9 mouse cellular contexts compared by ENCODE assay signal in genomic region chr5:135404623-135405022, GRCm38 (mm10). TPM values are rescaled to one million over a fixed set of nuclear protein-coding genes. Genes with fewer than 3 reads are reported as not detected.
DNase-seq lines count a peak whose midpoint lies in the region; ATAC-seq and TF ChIP-seq lines count a peak whose summit lies in the region.
"Had no signal": no experiment of that assay in that cellular context is flagged by ENCODE, and none has a peak within 500 bp of the region (broad histone marks: within the 10 kb centered on the region; RNA-seq: fewer than 3 reads in every experiment).

No protein-coding gene starts in this region.

- no peaks in the 10 kb centered on the region for H3K27me3 ChIP-seq in testis, adult 2 months (ENCODE audit: control insufficient read depth, insufficient read depth, low read length)
- H3K27me3 ChIP-seq in neural tube, embryonic 15.5 days (replicated peaks) = no peaks in the 10 kb centered on the region

- no peak for TF ChIP-seq CTCF in testis, adult 2 months (IDR thresholded peaks at IDR 0.05; ENCODE audit: control insufficient read depth, insufficient read depth, insufficient replicate concordance, low read depth, low read length)

- H3K4me2 ChIP-seq in neural tube, embryonic 15.5 days = peak overlapping the region; percentile 47

- H3K36me3 ChIP-seq in testis, adult 2 months (ENCODE audit: control insufficient read depth, insufficient read depth, low read length) = peaks cover 1% of the 10 kb centered on the region
- peaks cover 9% of the 10 kb centered on the region for H3K36me3 ChIP-seq in neural tube, embryonic 15.5 days

- peaks cover 2% of the 10 kb centered on the region; the same call in 1 of the 2 replicates for H3K4me1 ChIP-seq in testis, adult 2 months (ENCODE audit: control insufficient read depth, insufficient read depth, low read length)
- H3K4me1 ChIP-seq in neural tube, embryonic 15.5 days = peaks cover 7% of the 10 kb centered on the region

- 0 out of 2 replicates have a peak overlapping the region, but pooled peaks have one; percentile 20 for H3K9ac ChIP-seq in neural tube, embryonic 15.5 days (replicated peaks)

- no peak for DNase-seq in testis, postnatal 10 days (ENCODE audit: low spot score)
- DNase-seq in frontal cortex, postnatal 36 days (ENCODE audit: low spot score in 2 of 2) = peak; percentile 64 to 71
- DNase-seq in left cerebral cortex, postnatal 10 days (ENCODE audit: extremely low spot score in 1 of 2, low spot score in 2 of 2) = peak; percentile 72 to 76
- DNase-seq in gastrocnemius, adult 18-20 months (ENCODE audit: low spot score) = no peak
- DNase-seq in spleen, postnatal 36 days (ENCODE audit: low spot score in 2 of 2) = no peak
- no peak for DNase-seq in adrenal gland, adult (ENCODE audit: inconsistent age in 2 of 2, low spot score in 1 of 2)

- TF ChIP-seq POLR2A in testis, adult 2 months (IDR thresholded peaks at IDR 0.05; ENCODE audit: control insufficient read depth, low read depth, low read length) = peak; percentile 92

- H3K27ac ChIP-seq in testis, adult 2 months (ENCODE audit: control insufficient read depth, insufficient read depth, low read depth, low read length) = peak overlapping the region; percentile 69
- H3K27ac ChIP-seq in neural tube, embryonic 15.5 days (replicated peaks) = no peak overlapping the region

- H3K9me3 ChIP-seq in neural tube, embryonic 15.5 days (replicated peaks) = no peaks in the 10 kb centered on the region

- intact Hi-C loops in left cerebral cortex, postnatal 10 days (cut with DNase I) = loop anchor here (5.0 kb wide), 2 partner anchors 208 to 358 kb away; no protein-coding TSS in a partner anchor

- H3K4me3 ChIP-seq in testis, adult 2 months (ENCODE audit: control insufficient read depth, low read depth, low read length) = peak overlapping the region; percentile 80
- H3K4me3 ChIP-seq in neural tube, embryonic 15.5 days (replicated peaks) = 0 out of 2 replicates have a peak overlapping the region, but pooled peaks have one; percentile 9

- ATAC-seq in neural tube, embryonic 15.5 days (ENCODE audit: low FRiP score) = peak; percentile 87

- 27% methylated on average over 20 of the region's 20 CpGs for WGBS in neural tube, embryonic 15.5 days

RNA-seq across cellular contexts. Expression of gene Pom121, which starts 10.3 kb away (rescaled TPM):
- polyA plus RNA-seq in testis, adult 2 months (2012; rRNA removed) = 97.5 and 107 TPM in 2 replicates
- total RNA-seq in left cerebral cortex, postnatal 10 days (2021) = 10 to 100 TPM; 37.5 to 39.1 TPM
- polyA plus RNA-seq in neural tube, embryonic 15.5 days (2015; fragmentation: Nextera tagmentation; extraction: Ambion mirVana) = 7.7 and 9.5 TPM in 2 replicates
- 10 to 100 TPM; 10.0 to 10.9 TPM for total RNA-seq in gastrocnemius, adult 18-20 months (2021)

RNA-seq across cellular contexts. Expression of gene Nsun5, which starts 34.9 kb away (rescaled TPM):
- polyA plus RNA-seq in testis, adult 2 months (2012; rRNA removed) = 16.0 and 16.5 TPM in 2 replicates
- total RNA-seq in left cerebral cortex, postnatal 10 days (2021) = 10 to 100 TPM; 20.4 to 25.7 TPM
- 29.4 and 31.8 TPM in 2 replicates for polyA plus RNA-seq in neural tube, embryonic 15.5 days (2015; fragmentation: Nextera tagmentation; extraction: Ambion mirVana)
- total RNA-seq in gastrocnemius, adult 18-20 months (2021) = 1 to 10 TPM; 6.4 to 6.7 TPM

RNA-seq across cellular contexts. Expression of gene Trim50, which starts 51.5 kb away (rescaled TPM):
- 0.78 and 0.99 TPM in 2 replicates for polyA plus RNA-seq in testis, adult 2 months (2012; rRNA removed)
- not detected for total RNA-seq in left cerebral cortex, postnatal 10 days (2021)
- polyA plus RNA-seq in neural tube, embryonic 15.5 days (2015; fragmentation: Nextera tagmentation; extraction: Ambion mirVana) = 0.13 TPM in 1 of 2 replicates, not detected in the other
- total RNA-seq in gastrocnemius, adult 18-20 months (2021) = not detected
- total RNA-seq: liver, adult 2 months had no signal
- polyA plus RNA-seq: liver, adult 2 months had no signal

RNA-seq across cellular contexts. Expression of gene Fkbp6, which starts 54.8 kb away (rescaled TPM):
- 71.8 and 87.2 TPM in 2 replicates for polyA plus RNA-seq in testis, adult 2 months (2012; rRNA removed)
- under 1 TPM in 1 of 2 experiments, not detected in 1; 0.65 TPM for total RNA-seq in left cerebral cortex, postnatal 10 days (2021)
- polyA plus RNA-seq in neural tube, embryonic 15.5 days (2015; fragmentation: Nextera tagmentation; extraction: Ambion mirVana) = 0.20 TPM in 1 of 2 replicates, not detected in the other
- total RNA-seq in gastrocnemius, adult 18-20 months (2021) = not detected
- total RNA-seq: liver, adult 2 months had no signal
- polyA plus RNA-seq: liver, adult 2 months had no signal

Comparison
In these comparisons a context has a peak if more than half of its experiments do, and no peak if none do; other contexts are left out.
1. DNase-seq: peak in frontal cortex, postnatal 36 days (2 of 2) and left cerebral cortex, postnatal 10 days (2 of 2); none in testis, postnatal 10 days (single experiment), gastrocnemius, adult 18-20 months (single experiment), spleen, postnatal 36 days (0 of 2) and adrenal gland, adult (0 of 2).